Mouse (Mus musculus) spleen, postnatal 4 days (tissue): ENCODE measurements around the gene Nox4.

ENCODE experiments used
- DNase-seq, 2 experiments: peaks; one replicate each; pipeline ENCODE4 v3.0.0; 2022; ENCODE audit warnings: low spot score in 2 of 2

Nox4 gene

DNA sequence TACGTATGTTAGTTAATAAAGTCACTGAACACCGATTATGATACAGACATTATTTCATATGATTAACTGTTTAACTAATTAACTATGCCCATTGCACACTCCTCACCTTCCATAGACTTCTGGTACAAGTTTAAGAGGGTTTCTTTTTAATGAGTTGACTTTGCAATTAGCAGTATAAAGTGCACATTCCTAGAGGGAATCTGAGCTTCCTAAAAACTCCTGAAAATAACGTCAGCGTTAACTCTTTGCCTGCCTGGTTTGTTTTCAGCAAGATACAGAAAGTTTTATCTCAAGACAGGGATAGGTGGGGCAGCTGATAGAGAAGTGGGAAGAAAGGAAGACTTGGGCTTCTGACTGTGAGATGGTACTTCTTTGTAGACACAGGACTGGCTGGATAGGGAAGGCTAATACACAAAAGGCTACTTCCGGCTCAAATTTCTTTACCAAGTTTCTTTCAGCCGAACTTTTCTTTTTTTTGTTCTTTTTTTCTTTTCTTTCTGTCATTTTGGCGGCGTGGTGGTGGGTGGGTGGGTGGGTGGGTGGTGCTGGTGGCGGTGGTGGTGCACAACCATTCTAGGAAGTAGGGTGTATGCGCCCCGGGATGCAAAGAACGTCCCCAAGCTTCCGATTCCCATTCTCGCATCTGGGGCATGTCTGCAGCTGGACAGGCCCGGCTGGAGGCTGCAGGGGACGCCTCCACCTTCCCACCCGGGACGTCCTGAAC, at the start of gene Nox4:
TSS of gene Nox4 (plus strand) at position 241 of the 724 bp plus-strand sequence.
- DNase-seq: no peak

DNA sequence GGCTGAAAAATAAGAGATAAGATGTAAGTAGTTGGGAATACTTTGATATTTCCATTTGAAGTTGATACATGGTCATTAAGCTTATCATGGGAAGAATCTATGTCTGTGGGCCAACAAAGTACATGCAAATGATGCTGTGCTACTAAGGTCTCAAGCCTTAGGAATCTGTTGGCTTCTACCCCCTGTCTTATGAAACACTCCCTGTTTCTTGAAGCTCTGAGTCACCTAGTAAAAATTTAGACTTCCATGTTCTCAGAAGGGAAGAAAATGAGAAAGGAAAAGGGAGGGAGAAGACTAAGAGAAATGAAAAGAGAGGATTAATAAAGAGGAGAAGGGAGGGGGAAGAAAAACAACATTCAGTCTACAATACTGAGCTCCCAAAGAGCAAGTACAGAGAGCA, 41.1 kb upstream of the Nox4 start:
- DNase-seq: no peak

DNA sequence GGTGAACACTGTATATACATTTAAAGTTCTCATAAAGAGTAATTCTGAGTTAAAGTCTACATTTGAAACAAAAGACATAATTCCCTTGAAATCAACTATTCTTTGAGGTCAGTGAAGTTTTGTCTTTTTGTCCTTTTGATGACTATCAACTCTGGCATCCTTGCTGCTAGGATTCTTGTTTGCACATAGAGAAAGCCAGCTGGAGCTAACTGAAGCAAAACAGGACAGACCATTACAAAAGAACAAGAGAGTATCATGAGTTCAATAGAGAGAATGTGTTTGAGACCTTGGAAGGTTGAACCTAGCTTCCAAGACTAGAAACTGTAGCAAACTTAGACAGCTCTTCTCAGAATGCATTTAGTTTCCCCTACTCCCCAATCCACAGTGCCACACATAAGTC, 24.2 kb upstream of the Nox4 start:
- no peak for DNase-seq

DNA sequence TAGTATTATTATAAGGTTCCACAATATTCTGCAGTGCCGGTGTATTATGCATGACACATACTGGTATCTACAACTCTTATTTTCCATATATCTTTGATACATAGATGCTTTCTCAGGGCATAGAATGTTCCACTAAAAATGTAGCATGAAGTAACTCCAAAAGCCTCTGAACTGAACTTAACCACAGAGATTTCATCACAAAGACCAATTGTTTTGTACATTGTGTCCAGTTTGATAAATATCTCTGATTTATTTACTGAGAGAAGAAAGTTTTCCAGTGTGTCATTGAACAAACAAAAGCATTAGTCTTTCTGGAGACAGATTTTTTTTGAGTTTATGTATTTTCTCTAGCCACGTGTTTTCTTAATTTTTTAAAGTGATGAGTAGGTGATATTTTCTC, 23.1 kb upstream of the Nox4 start:
- DNase-seq: no peak

- no peak for DNase-seq
Measured at GRCm38 (mm10) chr7:87225617-87226016, 20.3 kb upstream of the Nox4 start.

- no peak for DNase-seq
Measured at GRCm38 (mm10) chr7:87227051-87227948, 18.6 kb upstream of the Nox4 start.

DNA sequence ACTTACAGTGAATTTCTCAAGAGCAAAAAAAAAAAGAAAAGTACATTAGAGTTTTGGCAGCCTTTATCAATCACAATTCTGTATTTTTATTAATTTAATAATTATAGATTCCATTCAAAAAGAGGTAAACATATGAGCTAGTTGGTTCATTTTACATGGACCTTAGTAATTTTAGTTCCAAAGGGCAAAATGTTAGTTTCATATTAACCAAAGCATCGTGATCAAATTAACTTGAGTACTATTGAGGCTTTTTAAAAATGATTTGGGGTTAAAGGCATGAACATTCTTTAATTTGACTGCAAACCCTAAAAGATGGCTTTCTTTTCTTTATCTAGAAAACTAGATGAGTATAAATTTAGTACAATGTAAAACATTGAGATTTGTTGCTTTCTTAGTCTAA, 16.4 kb upstream of the Nox4 start:
- no peak for DNase-seq

DNA sequence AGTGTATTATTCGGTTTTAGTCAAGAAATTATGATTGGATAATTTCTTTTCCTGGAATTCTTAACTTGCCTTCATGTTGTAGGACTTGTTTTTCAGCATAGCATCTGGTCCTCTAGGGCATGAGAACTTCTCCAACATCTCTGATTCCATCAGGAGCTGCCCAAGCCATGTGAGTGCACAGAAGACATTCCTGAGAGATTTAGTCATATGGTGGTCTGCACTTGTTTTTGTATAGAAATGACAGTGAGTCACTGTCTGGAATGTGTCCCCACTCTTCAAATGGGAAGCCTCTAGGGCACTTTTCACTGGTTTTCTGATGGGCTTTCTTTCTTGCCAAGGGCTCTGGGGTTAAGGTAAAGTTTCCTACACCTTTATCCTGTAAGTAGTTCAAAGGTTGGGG, 4.8 kb upstream of the Nox4 start:
- no peak for DNase-seq

DNA sequence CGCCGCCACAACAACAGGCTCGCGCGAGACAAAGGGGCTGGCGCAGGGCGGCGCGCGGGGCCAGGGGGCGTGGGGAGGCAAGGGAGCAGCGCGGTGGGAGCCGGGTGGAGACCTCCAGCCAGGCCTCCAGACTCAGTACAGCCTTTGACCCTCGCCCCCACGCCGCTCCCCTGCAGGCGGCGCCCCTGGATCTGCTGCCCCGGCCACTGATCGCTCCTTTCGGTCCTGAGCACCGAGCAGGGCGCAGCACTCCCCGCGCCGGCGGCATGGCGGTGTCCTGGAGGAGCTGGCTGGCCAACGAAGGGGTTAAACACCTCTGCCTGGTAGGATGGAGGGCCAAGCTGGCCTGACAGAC, 661 bp downstream of the Nox4 start:
- peak in 1 of 2 experiments; percentile 13 for DNase-seq

DNA sequence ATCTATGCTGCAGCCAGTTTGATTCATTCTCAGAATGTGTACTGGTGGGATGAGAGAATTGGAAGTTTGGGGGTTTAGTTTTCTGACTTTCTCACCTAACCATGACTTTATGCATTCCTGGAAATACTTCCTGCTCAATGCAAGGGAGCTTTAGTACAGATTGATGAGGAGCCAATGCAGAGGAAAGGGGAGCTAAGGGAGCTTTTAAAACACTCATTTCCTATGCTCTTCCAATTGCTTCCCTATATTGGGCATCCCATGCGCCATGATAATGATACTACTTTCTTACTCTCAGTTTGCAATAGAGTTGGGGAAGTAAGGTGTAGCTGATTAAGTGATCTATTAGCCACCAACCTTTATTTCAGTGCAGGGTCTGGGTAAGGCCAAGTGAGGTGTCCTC, 1.0 kb downstream of the Nox4 start:
- no peak for DNase-seq

DNA sequence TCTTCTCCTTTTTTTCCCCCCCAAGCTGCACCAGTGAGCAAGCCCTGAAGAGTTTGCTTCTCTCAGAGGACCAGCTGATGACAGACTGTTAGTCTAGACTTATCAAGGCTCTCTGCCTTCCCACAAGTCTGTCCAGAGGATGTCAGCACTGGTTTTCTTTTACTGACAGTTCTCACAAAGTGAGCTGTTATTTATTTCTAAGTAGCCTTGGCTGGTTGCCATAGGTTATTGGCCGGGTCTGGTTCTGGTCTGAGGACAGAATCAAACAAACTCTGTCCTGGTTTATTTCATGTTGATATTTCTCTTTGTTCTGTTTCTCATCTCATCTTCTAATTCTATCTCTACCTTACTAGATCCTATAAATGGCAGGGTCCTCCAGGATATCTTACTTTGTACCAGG, 2.0 kb downstream of the Nox4 start:
- no peak for DNase-seq

GRCm38 (mm10) chr7:87252071-87252470, 6.2 kb downstream of the Nox4 start:
- no peak for DNase-seq

GRCm38 (mm10) chr7:87277225-87277624, 31.3 kb downstream of the Nox4 start:
- DNase-seq: no peak

- no peak for DNase-seq
Measured at GRCm38 (mm10) chr7:87303726-87304315, 57.9 kb downstream of the Nox4 start.

DNA sequence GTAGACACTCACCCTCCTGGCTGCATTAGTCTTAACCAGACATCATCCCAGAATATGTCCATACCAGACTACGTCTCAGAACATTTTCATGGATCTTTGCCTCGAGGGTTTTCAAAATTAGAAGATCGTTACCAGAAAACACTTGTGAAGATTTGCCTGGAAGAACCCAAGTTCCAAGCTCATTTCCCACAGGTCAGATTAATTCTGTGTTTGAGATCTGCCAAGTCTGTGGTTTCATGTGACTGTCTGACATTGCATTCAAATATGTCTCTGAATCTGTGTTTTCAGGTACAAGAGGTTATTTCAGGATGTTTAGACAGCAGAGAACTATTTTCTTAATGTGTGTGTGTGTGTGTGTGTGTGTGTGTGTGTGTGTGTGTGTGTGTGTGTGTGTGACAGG, 75.7 kb downstream of the Nox4 start:
- no peak for DNase-seq

- no peak for DNase-seq
Measured at GRCm38 (mm10) chr7:87322085-87322484, 76.2 kb downstream of the Nox4 start.

DNA sequence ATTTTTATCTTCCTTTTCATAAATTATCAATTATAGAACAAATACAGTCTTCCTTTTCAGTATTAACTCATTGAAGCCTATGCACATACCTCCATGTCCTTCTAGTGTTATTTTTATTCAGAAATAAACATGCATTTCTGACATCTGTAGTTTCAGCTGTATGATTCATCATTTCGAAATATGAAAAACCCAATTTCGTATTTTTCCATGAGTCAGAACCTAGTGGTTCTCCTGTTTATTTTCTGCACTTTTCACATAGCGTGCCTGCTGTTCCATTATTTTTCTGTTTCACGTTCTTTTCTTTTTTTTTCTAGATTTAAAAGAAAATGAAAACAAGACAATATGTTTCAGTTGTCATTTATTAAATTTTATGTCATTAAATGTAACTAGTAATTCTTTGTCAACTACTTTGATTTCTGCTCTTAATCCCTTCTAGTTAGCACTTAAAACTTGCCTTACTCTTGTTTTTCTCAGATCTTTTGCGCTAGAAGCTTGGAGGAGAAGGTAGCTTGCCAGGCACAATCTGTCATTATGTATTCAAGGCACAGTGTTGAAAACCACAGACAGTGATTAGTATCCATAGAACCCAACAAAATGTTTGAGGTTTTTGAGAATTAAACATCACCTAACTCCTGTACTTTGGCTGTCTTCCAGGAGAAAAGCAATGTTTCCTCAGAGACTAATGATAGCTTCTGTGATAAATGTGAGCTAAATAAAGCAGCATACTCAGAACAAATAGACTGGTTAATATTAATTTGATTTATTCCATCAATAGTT, 85.1 kb downstream of the Nox4 start:
- no peak for DNase-seq

DNA sequence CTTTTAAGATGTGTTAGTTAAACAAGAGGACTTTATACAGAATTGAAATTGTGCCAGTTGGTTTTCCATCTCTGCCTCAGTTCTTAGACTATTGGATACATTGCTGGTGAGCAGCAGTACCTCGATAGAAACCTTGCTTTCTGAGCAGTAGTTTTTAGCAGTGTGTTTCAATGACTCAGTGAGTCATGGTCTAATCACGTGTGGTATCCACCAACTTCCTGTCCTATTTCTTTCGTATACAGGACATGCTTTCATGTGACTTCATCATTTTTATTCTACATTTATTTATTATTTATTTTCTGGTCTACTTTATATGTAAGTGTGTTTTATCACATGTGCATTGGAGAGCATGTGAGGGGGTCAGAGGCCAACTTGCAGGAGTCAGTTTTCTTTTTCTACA, 99.7 kb downstream of the Nox4 start:
- DNase-seq: no peak

GRCm38 (mm10) chr7:87352818-87353217, 106.9 kb downstream of the Nox4 start:
- no peak for DNase-seq

- no peak for DNase-seq
Measured at GRCm38 (mm10) chr7:87367834-87368233, 121.9 kb downstream of the Nox4 start.

DNA sequence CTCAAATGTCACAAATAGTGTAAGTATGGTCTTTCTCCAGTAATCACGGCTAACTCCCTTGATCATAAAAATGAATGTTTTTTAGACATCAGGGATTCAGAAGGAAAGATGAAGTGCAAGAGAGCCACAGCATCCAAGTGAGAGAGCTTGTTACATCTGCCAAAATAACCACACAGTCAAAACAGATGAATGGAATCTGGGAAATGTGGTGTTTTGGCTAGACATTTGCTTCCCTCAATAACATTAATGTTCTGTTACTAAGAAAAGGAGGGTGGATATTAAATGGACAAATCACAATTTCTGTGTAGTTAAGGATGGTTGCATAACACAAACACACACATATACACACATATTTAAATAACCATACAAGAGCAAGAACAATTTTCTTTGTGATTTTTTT, 123.2 kb downstream of the Nox4 start:
- DNase-seq: no peak

DNA sequence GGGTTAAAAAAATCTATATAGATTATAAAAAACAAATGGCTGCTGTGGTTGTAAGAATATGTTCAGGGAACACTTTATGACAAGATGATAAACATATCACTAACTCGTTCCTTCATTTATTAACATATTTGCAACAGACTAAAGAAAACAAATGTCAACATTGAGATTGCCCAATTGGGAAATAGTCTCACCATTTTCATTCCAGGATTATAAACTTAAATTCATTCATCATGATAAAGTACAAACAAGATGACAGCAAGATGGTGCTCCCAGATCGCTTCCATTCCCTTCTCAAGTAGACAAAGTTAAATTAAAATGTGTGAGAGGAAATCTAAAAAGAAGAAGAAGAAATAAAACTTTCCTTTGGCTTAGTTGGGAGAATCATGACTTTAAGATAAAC, 124.9 kb downstream of the Nox4 start:
- no peak for DNase-seq
